Mouse (Mus musculus) common myeloid progenitor, adult 5-6 weeks (primary cell): ENCODE data around the gene Gm28845. TPM values are rescaled to one million over a fixed set of nuclear protein-coding genes. Genes with fewer than 3 reads are reported as not detected.

Experiments used
- total RNA-seq: library from RNA; stranded (forward); fragments of 200-1000, 187-1606 nt; gene quantifications from 2 replicates; pipeline ENCODE4 v1.2.3, GENCODE M21; 2017

Gm28845 gene
- total RNA-seq, 1 experiment from 2014 or later: not detected

Other genes with a start within 250 kb of the Gm28845 start
- gene Plekhm3, start 162.7 kb downstream of the Gm28845 start, total RNA-seq: 6.2 and 8.7 TPM in 2 replicates
- gene Akr1cl, start 86.8 kb downstream of the Gm28845 start, total RNA-seq: not detected in 2 replicates
- gene Cryge, start 68.4 kb downstream of the Gm28845 start, total RNA-seq: not detected in 2 replicates
- gene Crygd, start 56.1 kb downstream of the Gm28845 start, total RNA-seq: not detected in 2 replicates
- not detected in 2 replicates for gene Crygc, start 45.9 kb downstream of the Gm28845 start, total RNA-seq
- not detected in 2 replicates for gene Crygb, start 37.3 kb downstream of the Gm28845 start, total RNA-seq
- gene Cryga, start 16.2 kb downstream of the Gm28845 start, total RNA-seq: not detected in 2 replicates
- gene D630023F18Rik, start 3.7 kb upstream of the Gm28845 start, total RNA-seq: 0.27 TPM in 1 of 2 replicates, not detected in the other
- gene Idh1, start 66.9 kb upstream of the Gm28845 start, total RNA-seq: 55.4 and 66.1 TPM in 2 replicates
- gene Pikfyve, start 67.1 kb upstream of the Gm28845 start, total RNA-seq: 25.3 and 32.7 TPM in 2 replicates
- not detected in 2 replicates for gene Pth2r, start 162.5 kb upstream of the Gm28845 start, total RNA-seq